Mouse (Mus musculus) forebrain, embryonic 12.5 days (tissue): ENCODE data around the gene Fut1. TPM values are rescaled to one million over a fixed set of nuclear protein-coding genes. Genes with fewer than 3 reads are reported as not detected.
A peak's percentile ranks its signal among the peaks of the same experiment; 100 is the strongest.

Experiments used
- ATAC-seq: fragments of 200-750 bp; cut with Nextera tagmentation; 2 replicates; pipeline ENCODE4 v1.8.0; 2017; ENCODE audit warnings: moderate TSS enrichment; ENCODE audit not compliant: low FRiP score
- H3K27ac ChIP-seq: fragments of 300-500 bp; sonication (generic); 2 replicates; pipeline ENCODE4 v1.5.1; 2016; ENCODE audit warnings: mild to moderate bottlenecking
- H3K27me3 ChIP-seq: fragments of 300-500 bp; sonication (generic); 2 replicates; pipeline ENCODE4 v1.6.1; 2016; ENCODE audit warnings: mild to moderate bottlenecking
- H3K36me3 ChIP-seq: fragments of 300-500 bp; sonication (generic); replicated peaks from 2 replicates; pipeline ENCODE4 v1.6.1; 2016; ENCODE audit warnings: mild to moderate bottlenecking
- H3K4me1 ChIP-seq: fragments of 300-500 bp; sonication (generic); 2 replicates; pipeline ENCODE4 v1.6.1; 2016
- H3K4me2 ChIP-seq: fragments of 300-500 bp; sonication (generic); 2 replicates; pipeline ENCODE4 v1.6.1; 2016; ENCODE audit warnings: mild to moderate bottlenecking, moderate library complexity
- H3K4me3 ChIP-seq: fragments of 300-500 bp; sonication (generic); replicated peaks from 2 replicates; pipeline ENCODE4 v1.5.1; 2016; ENCODE audit warnings: mild to moderate bottlenecking
- H3K9ac ChIP-seq: fragments of 300-500 bp; sonication (generic); 2 replicates; pipeline ENCODE4 v1.6.1; 2016; ENCODE audit warnings: mild to moderate bottlenecking
- H3K9me3 ChIP-seq: fragments of 300-500 bp; sonication (generic); 2 replicates; pipeline ENCODE4 v1.6.1; 2016
- WGBS: fragments of 180-500 bp; shearing (Covaris S2); methylation state at CpG from one replicate; pipeline ENCODE4 v1.1.7; 2016; 5-methylcytosine and 5-hydroxymethylcytosine counted together
- polyA plus RNA-seq: library from polyadenylated mRNA; unstranded; fragments of >200 nt; fragmentation: Nextera tagmentation; extraction: Ambion mirVana; gene quantifications from 2 replicates; pipeline ENCODE4 v1.2.1, GENCODE M21; 2016

The Fut1 gene
- polyA plus RNA-seq, 1 experiment from 2014 or later, result 0.24 TPM

DNA sequence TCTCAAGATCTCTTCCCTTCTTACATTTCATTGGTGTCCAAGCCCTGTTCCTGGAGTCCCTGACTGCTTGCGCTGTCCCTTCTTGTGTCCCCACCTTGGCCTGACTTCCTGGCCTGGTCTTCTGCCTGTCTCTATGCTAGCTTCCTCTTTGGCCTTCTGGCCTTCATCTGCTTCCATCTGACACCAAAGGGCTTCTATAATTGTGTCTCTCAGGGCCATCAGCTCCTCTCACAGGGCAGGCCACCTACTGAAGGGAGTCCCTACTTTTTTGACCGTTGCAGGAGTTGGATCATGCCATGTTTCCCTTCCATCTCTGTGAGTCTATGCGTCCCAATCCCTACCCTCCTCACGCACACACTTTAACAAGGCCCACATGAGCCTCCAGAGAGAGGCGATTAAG lies 27.2 kb upstream of the Fut1 start:
- H3K4me3 ChIP-seq, result no peak overlapping the region

DNA sequence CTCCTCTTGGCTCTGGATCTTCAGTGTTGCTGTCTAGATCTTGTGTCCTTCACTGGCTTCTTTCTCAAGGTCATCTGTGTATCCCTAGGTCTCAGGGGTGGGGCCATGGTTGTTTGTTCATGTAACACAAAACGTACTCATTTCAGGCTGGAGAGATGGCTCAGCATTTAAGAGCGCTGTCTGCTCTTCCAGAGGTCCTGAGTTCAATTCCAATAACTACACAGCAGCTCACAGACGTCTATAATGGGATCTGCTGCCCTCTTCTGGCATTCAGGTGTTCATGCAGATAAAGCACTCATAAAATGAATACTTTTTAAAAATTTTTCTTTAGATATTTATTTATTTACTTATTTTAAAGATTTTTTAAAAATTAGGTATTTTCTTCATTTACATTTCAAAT lies 26.2 kb upstream of the Fut1 start:
- Histone ChIP-seq H3K27ac (no peak overlapping the region), H3K27me3 (no peaks in the 10 kb centered on the region), H3K4me3 (no peak overlapping the region), H3K4me2 (no peak overlapping the region), H3K9me3 (no peaks in the 10 kb centered on the region), H3K9ac (no peak overlapping the region), H3K36me3 (peaks cover 5% of the 10 kb centered on the region; the same call in 1 of the 2 replicates), H3K4me1 (peaks cover 4% of the 10 kb centered on the region)
- 70% methylated on average over 3 of the region's 3 CpGs for whole genome bisulfite sequencing
- ATAC-seq, result no peak

More for the DNA sequence above, 27.2 kb upstream of the Fut1 start:
- H3K27me3 ChIP-seq, result no peaks in the 10 kb centered on the region
- peaks cover 14% of the 10 kb centered on the region for H3K36me3 ChIP-seq
- WGBS, result 94% methylated on average over 5 of the region's 5 CpGs
- H3K27ac ChIP-seq, result 0 out of 2 replicates have a peak overlapping the region, but pooled peaks have one; percentile 6
- H3K4me2 ChIP-seq, result no peak overlapping the region
- ATAC-seq, result no peak
- H3K9ac ChIP-seq, result no peak overlapping the region
- H3K4me1 ChIP-seq, result peaks cover 4% of the 10 kb centered on the region
- no peaks in the 10 kb centered on the region for H3K9me3 ChIP-seq

DNA sequence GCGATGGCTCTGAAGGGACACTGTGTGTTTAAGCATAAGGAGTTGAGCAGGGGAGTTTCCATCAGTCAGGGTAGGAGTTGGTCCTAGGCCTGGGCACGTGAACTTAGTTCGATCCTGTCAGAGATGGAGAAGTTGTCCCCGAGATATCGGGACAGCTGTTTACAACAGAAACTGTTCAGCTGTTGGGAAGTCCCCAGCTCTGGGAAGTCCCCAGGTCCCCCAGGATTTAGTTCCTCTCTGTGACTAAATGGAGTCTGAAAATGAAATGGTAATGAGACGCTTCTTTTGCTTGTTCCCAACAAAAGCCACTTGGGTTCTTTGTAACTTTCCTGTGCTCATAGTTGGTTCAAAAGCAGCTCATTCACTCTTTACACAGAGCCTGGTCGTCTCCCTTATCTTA lies 25.2 kb upstream of the Fut1 start:
- ATAC-seq, result no peak
- Histone ChIP-seq H3K9ac (no peak overlapping the region), H3K4me3 (no peak overlapping the region), H3K27ac (no peak overlapping the region), H3K27me3 (no peaks in the 10 kb centered on the region), H3K4me2 (no peak overlapping the region), H3K9me3 (no peaks in the 10 kb centered on the region), H3K36me3 (no peaks in the 10 kb centered on the region; the same call in 1 of the 2 replicates), H3K4me1 (peaks cover 4% of the 10 kb centered on the region)
- WGBS, result 83% methylated on average over 7 of the region's 7 CpGs

DNA sequence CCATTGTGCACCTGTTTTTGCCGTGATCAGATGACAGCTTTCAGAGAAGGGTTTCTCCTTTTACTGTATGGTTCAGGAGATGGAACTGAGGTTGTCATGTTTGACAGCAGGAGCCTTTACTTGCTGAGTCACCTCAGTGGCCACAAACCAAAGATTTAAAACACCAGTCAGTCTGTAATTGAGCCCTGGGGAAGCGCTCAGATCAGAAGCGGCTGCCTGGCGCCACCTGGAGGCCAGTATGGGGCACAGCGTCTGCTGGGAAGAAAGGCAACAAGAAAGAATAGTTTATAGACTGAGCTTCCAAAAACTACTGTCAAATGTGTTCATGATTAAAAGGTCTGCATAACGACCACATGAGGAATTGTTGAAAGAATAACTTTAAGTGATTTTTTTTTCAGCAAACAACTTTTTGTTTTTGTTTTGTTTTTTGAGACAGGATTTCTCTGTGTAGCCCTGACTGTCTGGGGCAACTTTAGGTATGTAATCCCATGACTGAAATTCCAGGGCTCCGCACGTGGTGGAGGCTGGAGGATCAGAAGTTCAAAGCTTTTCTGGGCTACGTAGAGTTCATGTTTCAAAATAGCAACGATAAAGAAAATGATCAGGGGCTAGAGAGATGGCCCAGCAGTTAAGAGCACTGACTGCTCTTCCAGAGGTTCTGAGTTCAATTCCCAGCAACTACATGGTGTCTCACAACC lies 23.8 kb upstream of the Fut1 start:
- WGBS, result 26% methylated on average over 10 of the region's 10 CpGs
- ATAC-seq, result no peak
- Histone ChIP-seq H3K4me2 (no peak overlapping the region), H3K9ac (no peak overlapping the region), H3K36me3 (no peaks in the 10 kb centered on the region), H3K27me3 (no peaks in the 10 kb centered on the region), H3K9me3 (no peaks in the 10 kb centered on the region), H3K4me1 (peaks cover 4% of the 10 kb centered on the region), H3K27ac (no peak overlapping the region), H3K4me3 (no peak overlapping the region)

DNA sequence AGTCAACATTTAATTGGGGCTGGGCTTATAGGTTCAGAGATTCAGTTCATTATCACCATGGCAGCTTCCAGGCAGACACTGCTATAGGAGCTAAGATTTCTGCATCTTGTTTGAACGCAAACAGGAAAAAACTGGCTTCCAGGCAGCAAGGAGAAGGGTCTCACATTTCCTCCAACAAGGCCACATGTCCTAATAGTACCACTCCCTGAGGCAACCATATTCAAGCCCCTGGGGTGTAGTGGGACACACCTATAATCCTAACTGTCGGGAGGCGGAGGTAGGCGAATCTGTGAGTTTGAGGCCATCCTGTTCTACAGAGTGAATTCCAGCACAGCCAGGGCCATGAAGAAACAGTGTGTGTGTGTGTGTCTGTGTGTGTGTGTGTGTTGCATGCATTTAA lies 21.9 kb upstream of the Fut1 start:
- H3K36me3 ChIP-seq, result no peaks in the 10 kb centered on the region
- H3K4me1 ChIP-seq, result 0 out of 2 replicates have a peak, but pooled peaks cover 8% of the 10 kb centered on the region
- H3K9ac ChIP-seq, result no peak overlapping the region
- H3K9me3 ChIP-seq, result no peaks in the 10 kb centered on the region
- H3K4me2 ChIP-seq, result no peak overlapping the region
- H3K27ac ChIP-seq, result no peak overlapping the region
- no peaks in the 10 kb centered on the region for H3K27me3 ChIP-seq
- H3K4me3 ChIP-seq, result no peak overlapping the region
- ATAC-seq, result no peak
- 87% methylated on average over 4 of the region's 4 CpGs for WGBS

DNA sequence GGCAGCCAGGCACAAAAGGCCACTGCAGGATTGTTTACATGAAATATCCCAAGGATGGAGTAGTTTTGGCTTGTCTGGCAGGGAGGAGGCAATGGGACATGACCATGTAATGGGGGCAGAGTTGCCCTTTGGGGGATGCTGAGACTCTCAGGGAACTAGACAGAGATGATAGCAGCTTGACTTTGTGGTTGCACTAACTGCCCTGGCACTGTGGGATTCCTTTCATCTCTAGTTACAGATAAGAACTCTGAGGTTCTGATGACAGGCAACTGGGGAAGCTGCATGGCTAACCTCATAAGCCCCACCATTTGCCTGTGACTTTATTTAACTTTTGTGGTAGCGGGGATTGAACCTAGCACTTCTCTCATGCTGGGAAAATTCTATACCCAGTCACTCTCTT lies 21.0 kb upstream of the Fut1 start:
- H3K4me3 ChIP-seq, result no peak overlapping the region
- ATAC-seq, result no peak
- WGBS, result 83% methylated on average over 1 of the region's 1 CpGs
- no peak overlapping the region for H3K27ac ChIP-seq
- H3K4me1 ChIP-seq, result 0 out of 2 replicates have a peak, but pooled peaks cover 8% of the 10 kb centered on the region
- no peaks in the 10 kb centered on the region for H3K36me3 ChIP-seq
- no peaks in the 10 kb centered on the region for H3K9me3 ChIP-seq
- H3K27me3 ChIP-seq, result no peaks in the 10 kb centered on the region
- H3K9ac ChIP-seq, result no peak overlapping the region
- no peak overlapping the region for H3K4me2 ChIP-seq

DNA sequence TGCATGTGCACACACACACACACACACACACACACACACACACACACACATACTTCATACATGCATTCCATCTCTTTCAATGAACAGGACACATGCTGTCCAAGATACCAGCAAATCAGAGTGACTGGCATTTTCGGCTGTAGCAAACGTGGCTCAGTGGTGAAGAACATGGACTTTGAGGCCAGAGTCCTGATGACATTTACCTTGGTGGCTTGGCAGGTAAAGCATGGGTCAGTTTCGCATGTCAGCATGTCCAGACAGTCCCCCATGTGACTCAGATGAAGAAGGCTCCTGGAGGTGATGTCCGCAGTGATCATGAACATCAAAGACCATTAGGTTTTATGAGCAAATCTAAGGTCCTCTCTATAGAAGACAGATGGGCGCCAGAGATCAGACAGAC lies 20.1 kb upstream of the Fut1 start:
- H3K9me3 ChIP-seq, result no peaks in the 10 kb centered on the region
- no peak overlapping the region for H3K4me2 ChIP-seq
- H3K4me3 ChIP-seq, result no peak overlapping the region
- H3K4me1 ChIP-seq, result 0 out of 2 replicates have a peak, but pooled peaks cover 8% of the 10 kb centered on the region
- 89% methylated on average over 5 of the region's 5 CpGs for WGBS
- no peaks in the 10 kb centered on the region for H3K27me3 ChIP-seq
- no peak overlapping the region for H3K27ac ChIP-seq
- no peak overlapping the region for H3K9ac ChIP-seq
- no peaks in the 10 kb centered on the region for H3K36me3 ChIP-seq
- no peak for ATAC-seq

DNA sequence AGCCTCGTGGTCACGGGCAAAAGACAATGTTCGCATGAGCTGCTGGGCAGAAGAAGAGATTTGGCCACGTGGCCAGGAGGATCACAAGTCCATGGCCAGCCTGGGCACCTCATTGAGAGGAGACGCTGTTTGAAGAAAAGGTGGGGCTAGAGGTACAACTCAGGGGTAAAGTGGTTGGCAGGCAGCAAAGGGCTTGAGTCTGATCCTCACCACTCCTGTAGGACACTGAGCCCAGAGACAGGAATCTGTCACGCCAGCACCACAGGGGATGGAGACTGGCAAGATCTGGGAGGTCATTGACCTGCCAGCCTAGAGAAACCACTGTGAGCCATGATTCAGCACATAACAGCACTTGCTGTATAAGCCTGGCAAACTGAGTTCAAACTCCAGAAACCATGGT lies 19.6 kb upstream of the Fut1 start:
- no peaks in the 10 kb centered on the region for H3K9me3 ChIP-seq
- H3K27me3 ChIP-seq, result no peaks in the 10 kb centered on the region
- H3K4me1 ChIP-seq, result 0 out of 2 replicates have a peak, but pooled peaks cover 8% of the 10 kb centered on the region
- H3K36me3 ChIP-seq, result no peaks in the 10 kb centered on the region
- 93% methylated on average over 6 of the region's 6 CpGs for WGBS
- no peak overlapping the region for H3K27ac ChIP-seq
- no peak overlapping the region for H3K9ac ChIP-seq
- no peak overlapping the region for H3K4me2 ChIP-seq
- H3K4me3 ChIP-seq, result no peak overlapping the region
- no peak for ATAC-seq

DNA sequence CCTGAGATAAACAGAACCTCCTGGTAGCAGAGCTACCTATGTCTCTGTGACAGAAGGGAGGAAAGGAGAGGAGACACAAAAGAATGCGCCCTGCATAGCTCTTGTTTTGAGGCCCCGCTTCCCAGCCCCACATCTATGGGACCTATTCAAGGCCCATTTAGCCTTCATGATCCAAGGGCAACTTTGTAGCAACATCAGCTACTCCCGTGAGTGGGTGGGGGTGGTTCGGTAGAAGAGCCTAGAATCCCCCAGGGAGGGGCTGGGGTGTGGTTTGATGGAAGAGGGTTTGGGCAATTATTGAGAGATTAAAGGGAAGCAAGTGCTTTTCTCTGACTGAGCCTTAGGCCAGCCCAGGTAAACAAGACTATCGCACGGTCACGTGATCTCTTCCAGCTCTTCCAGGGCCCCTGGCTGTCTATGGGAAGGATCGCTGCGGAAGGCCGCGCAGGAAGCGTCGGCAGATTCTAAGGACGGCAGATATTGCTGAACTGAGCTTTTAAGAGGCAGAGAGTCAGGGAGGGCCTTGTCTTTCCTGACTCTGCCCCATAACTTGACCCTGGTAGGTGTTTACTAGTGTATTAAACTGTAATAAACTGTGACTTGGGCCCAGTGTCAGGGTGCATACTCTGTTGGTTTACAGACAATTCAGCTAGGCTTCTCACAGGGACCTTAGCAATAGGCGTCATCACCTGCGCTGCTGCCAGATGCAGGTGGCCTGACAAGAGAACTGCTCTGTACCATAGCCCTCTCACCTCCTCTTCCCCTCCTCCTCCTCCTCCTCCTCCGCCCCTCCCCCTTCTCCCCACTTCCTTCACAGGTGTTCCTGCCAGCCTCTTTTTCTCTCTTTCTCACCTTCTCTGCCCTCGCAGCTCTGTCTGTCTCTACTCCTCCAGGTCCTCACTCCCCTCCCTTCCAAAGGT lies 17.9 kb upstream of the Fut1 start:
- no peak overlapping the region for H3K27ac ChIP-seq
- no peaks in the 10 kb centered on the region for H3K36me3 ChIP-seq
- H3K9ac ChIP-seq, result no peak overlapping the region
- H3K9me3 ChIP-seq, result no peaks in the 10 kb centered on the region
- 0 out of 2 replicates have a peak, but pooled peaks cover 8% of the 10 kb centered on the region for H3K4me1 ChIP-seq
- H3K4me2 ChIP-seq, result no peak overlapping the region
- ATAC-seq, result no peak
- H3K4me3 ChIP-seq, result no peak overlapping the region
- 48% methylated on average over 18 of the region's 18 CpGs for WGBS
- no peaks in the 10 kb centered on the region for H3K27me3 ChIP-seq

DNA sequence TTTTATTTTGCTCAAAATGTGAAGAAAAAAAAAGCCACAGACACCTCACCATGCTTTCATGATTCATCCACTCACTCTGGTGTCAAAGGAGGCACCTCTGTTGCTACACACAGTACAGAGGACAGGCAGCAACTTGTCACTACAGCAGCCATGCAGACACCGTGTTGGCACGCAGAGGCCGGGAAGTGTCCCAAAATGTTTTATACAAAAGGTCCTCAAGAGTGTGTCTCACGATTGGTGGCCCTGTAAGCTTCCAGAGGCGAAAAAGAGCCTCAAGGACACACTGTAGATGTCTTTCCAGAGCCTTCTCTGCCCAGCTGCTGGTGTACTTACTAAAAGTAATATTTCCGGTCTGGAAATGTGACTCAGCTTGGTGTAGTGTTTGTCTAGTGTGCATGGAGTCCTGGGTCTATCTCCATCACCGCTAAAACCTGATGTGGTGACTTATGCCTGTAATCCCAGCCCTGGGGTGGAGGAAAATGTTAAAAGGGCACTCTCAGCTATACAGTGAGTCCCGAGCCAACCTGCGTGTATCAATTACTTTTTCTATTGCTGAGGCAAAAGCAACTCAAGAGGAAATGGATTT lies 11.3 kb upstream of the Fut1 start:
- 84% methylated on average over 9 of the region's 9 CpGs for WGBS
- Histone ChIP-seq H3K9me3 (no peaks in the 10 kb centered on the region), H3K36me3 (no peaks in the 10 kb centered on the region), H3K27me3 (no peaks in the 10 kb centered on the region), H3K27ac (no peak overlapping the region), H3K9ac (no peak overlapping the region), H3K4me3 (no peak overlapping the region), H3K4me1 (no peaks in the 10 kb centered on the region), H3K4me2 (no peak overlapping the region)
- ATAC-seq, result no peak

DNA sequence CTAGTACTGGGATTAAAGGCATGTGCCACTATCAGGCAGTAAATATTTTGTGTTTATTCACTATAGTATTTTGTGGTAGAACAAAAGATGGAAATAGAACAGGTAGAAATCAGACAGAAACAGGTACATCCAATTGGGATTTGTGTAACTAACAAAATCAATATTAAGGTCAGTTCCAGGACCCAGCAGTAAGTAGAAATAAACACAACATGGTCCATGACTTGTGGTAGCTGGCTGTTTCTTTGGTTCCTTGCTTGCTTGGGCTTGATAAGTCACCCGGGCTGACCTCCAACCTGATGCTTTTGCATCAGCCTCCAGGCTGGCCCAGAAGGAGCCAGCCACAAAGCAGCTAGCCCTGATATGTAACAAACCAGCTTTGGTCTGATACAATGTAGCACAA lies 7.6 kb upstream of the Fut1 start:
- WGBS, result 79% methylated on average over 1 of the region's 1 CpGs

DNA sequence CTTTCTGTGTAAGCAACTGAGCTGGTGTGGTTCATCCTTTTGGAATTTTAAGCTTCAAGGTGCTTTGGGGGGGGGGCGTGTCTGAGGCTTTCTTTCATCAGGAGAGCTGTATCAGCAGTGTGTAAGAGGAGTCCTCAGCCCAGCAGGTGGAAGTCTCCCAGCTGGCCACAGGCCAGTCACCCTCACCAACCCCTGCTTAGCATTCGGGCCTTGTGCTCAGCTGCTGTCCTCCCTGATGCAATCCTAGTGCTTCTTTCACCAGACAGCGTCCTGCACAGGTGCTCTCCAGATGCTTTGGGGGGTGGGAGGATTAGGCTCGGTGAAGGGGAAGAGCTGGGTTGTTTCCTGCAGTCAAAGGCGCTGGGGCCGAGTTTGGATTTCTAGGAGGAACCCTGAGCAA lies 812 bp upstream of the Fut1 start:
- no peak overlapping the region for H3K9ac ChIP-seq
- WGBS, result 22% methylated on average over 6 of the region's 6 CpGs
- no peak overlapping the region for H3K4me2 ChIP-seq
- H3K27me3 ChIP-seq, result peaks cover 55% of the 10 kb centered on the region
- no peak overlapping the region for H3K4me3 ChIP-seq
- no peak overlapping the region for H3K27ac ChIP-seq
- ATAC-seq, result no peak
- H3K9me3 ChIP-seq, result no peaks in the 10 kb centered on the region
- H3K4me1 ChIP-seq, result peaks cover 4% of the 10 kb centered on the region; the same call in 1 of the 2 replicates
- no peaks in the 10 kb centered on the region for H3K36me3 ChIP-seq

More for the DNA sequence above, 7.6 kb upstream of the Fut1 start:
- no peak overlapping the region for H3K27ac ChIP-seq
- H3K4me3 ChIP-seq, result no peak overlapping the region
- H3K4me2 ChIP-seq, result no peak overlapping the region
- no peaks in the 10 kb centered on the region for H3K9me3 ChIP-seq
- no peaks in the 10 kb centered on the region for H3K36me3 ChIP-seq
- H3K27me3 ChIP-seq, result no peaks in the 10 kb centered on the region
- no peak overlapping the region for H3K9ac ChIP-seq
- no peak for ATAC-seq
- no peaks in the 10 kb centered on the region for H3K4me1 ChIP-seq
